Mouse (Mus musculus): ENCODE data around the gene Kremen2.

GRCm38 (mm10) chr17:23783352-23783751 is 37.7 kb upstream of the Kremen2 start:
- no peak for TF ChIP-seq TAL1 (IDR thresholded peaks at IDR 0.05; ENCODE audit: low read length)
- TF ChIP-seq GATA1 (IDR thresholded peaks at IDR 0.05; ENCODE audit: low read length): no peak
